Mouse (Mus musculus): ENCODE measurements around the gene Pnrc2. TPM values are rescaled to one million over a fixed set of nuclear protein-coding genes. Genes with fewer than 3 reads are reported as not detected.

The Pnrc2 gene
- total and polyA plus RNA-seq, 3 experiments: 48.0 to 76.3 (median 49.8) TPM

- no peaks in the 10 kb centered on the region for H3K27me3 ChIP-seq (ENCODE audit: control insufficient read depth in 1 of 2, insufficient read depth in 2 of 2, low read length in 2 of 2)
- peaks cover 5 to 18% of the 10 kb centered on the region in 2 experiments for H3K4me1 ChIP-seq (ENCODE audit: control insufficient read depth in 1 of 2, insufficient read depth in 2 of 2, low read length in 2 of 2)
- H3K79me2 ChIP-seq (ENCODE audit: control insufficient read depth, insufficient read depth, low read length, poor library complexity): peaks cover 55% of the 10 kb centered on the region
- peaks cover 28 to 40% of the 10 kb centered on the region in 2 experiments for H3K36me3 ChIP-seq (ENCODE audit: control insufficient read depth in 1 of 2, insufficient read depth in 2 of 2, low read length in 2 of 2)
- no peak for TF ChIP-seq KAT2A (conservative IDR thresholded peaks at IDR 0.05; ENCODE audit: low read depth, low read length)
- TF ChIP-seq SIN3A (IDR thresholded peaks at IDR 0.05; ENCODE audit: low read length): peak; percentile 40; the same call in 1 of the 2 replicates
- peak; percentile 89 for TF ChIP-seq ZNF384 (IDR thresholded peaks at IDR 0.05; ENCODE audit: low read depth, low read length)
- 0 out of 2 replicates have a peak, but pooled peaks have one; percentile 77 for TF ChIP-seq CHD1 (IDR thresholded peaks at IDR 0.05; ENCODE audit: low read depth, low read length)
- TF ChIP-seq TBP (IDR thresholded peaks at IDR 0.05; ENCODE audit: low read depth, low read length): no peak
- TF ChIP-seq MXI1 (IDR thresholded peaks at IDR 0.05; ENCODE audit: low read depth, low read length): peak; percentile 31; the same call in 1 of the 2 replicates
- TF ChIP-seq UBTF (IDR thresholded peaks at IDR 0.05; ENCODE audit: borderline replicate concordance, insufficient read depth, low read depth, low read length): no peak
- peak overlapping the region; percentile 94 to 99 for H3K4me3 ChIP-seq (ENCODE audit: control insufficient read depth in 1 of 2, insufficient read depth in 1 of 2, low read depth in 2 of 2, low read length in 2 of 2)
- no peak overlapping the region for H3K27ac ChIP-seq (ENCODE audit: control insufficient read depth, low read depth, low read length)
- peak; percentile 32 for DNase-seq (ENCODE audit: low read depth, low spot score)
- H3K9me3 ChIP-seq (replicated peaks; ENCODE audit: insufficient read depth, low read length): no peaks in the 10 kb centered on the region
- H3K9ac ChIP-seq (ENCODE audit: control insufficient read depth, low read depth, low read length, poor library complexity, severe bottlenecking): peak overlapping the region; percentile 99
Measured at GRCm38 (mm10) chr4:135857597-135858186, 16.0 kb downstream of the Pnrc2 start.

DNA sequence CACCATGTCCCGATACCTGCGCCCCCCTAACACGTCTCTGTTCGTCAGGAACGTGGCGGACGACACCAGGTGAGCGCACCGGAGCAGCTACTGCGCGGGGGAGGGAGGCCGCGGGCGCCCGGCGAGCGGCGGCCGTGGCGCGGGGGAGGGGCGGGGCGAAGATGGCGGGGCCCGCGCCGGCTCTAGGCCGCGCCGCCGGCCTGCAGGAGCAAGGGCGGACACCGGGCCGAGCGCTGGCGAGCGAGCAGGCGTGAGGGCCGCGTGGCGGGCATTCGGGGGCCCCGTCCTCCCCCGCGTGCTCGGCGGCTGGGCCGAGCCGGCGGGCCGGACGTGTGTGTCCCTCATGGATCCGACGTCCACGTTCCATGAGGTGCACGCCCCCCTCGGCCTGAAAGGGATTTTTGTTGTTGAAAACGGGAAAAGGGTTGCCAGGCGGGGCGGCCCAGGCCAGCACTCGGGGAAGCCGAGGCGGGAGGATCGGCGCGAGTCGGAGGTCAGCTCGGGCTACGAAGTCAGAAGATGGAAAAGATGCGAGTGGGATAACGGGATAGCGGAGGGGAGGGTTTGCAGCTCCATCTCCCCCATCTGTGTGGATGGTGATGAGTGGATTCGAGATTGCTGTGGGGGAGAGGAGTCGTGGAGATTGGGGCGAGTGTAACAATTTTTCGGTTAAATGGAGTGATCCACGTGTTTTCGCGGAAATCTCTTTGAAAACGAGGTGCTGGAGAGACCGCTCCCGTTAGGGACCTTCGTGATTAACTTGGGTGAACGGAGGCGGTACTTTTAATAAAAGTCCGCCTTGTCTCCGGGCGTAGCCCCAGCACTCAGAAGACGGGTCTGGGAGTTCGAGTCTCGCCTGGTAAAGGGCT lies 17.2 kb downstream of the Pnrc2 start:
- peaks cover 12 to 28% of the 10 kb centered on the region in 2 experiments for H3K4me1 ChIP-seq (ENCODE audit: control insufficient read depth in 1 of 2, insufficient read depth in 2 of 2, low read length in 2 of 2)
- H3K36me3 ChIP-seq (ENCODE audit: control insufficient read depth in 1 of 2, insufficient read depth in 2 of 2, low read length in 2 of 2): peaks cover 19 to 46% of the 10 kb centered on the region in 2 experiments
- H3K4me3 ChIP-seq (ENCODE audit: control insufficient read depth in 1 of 2, insufficient read depth in 1 of 2, low read depth in 2 of 2, low read length in 2 of 2): peak overlapping the region; percentile 94 to 99
- no peaks in the 10 kb centered on the region for H3K27me3 ChIP-seq (ENCODE audit: control insufficient read depth in 1 of 2, insufficient read depth in 2 of 2, low read length in 2 of 2)
- peak overlapping the region; percentile 85 for H3K27ac ChIP-seq (ENCODE audit: control insufficient read depth, low read depth, low read length)
- peaks cover 47% of the 10 kb centered on the region for H3K79me2 ChIP-seq (ENCODE audit: control insufficient read depth, insufficient read depth, low read length, poor library complexity)
- peak; percentile 72 for DNase-seq (ENCODE audit: low read depth, low spot score)
- H3K9ac ChIP-seq (ENCODE audit: control insufficient read depth, low read depth, low read length, poor library complexity, severe bottlenecking): peak overlapping the region; percentile 99
- H3K9me3 ChIP-seq (replicated peaks; ENCODE audit: insufficient read depth, low read length): no peaks in the 10 kb centered on the region
- TF ChIP-seq ELF1 (IDR thresholded peaks at IDR 0.05; ENCODE audit: low read depth, low read length) (no peak), MXI1 (IDR thresholded peaks at IDR 0.05; ENCODE audit: low read depth, low read length) (peak; percentile 95), MYC (IDR thresholded peaks at IDR 0.05; ENCODE audit: low read depth, low read length) (peak; percentile 80), GATA1 (IDR thresholded peaks at IDR 0.05; ENCODE audit: low read depth, low read length) (no peak), GABPA (IDR thresholded peaks at IDR 0.05; ENCODE audit: low read depth, low read length) (no peak), MYB (IDR thresholded peaks at IDR 0.05; ENCODE audit: low read depth, low read length) (no peak), CHD2 (IDR thresholded peaks at IDR 0.05; ENCODE audit: low read length) (no peak), UBTF (IDR thresholded peaks at IDR 0.05; ENCODE audit: borderline replicate concordance, insufficient read depth, low read depth, low read length) (no peak), NRF1 (IDR thresholded peaks at IDR 0.05; ENCODE audit: insufficient read depth, low read depth, low read length, poor library complexity, severe bottlenecking) (no peak), BHLHE40 (IDR thresholded peaks at IDR 0.05; ENCODE audit: borderline replicate concordance, low read depth, low read length) (no peak), RCOR1 (IDR thresholded peaks at IDR 0.05; ENCODE audit: low read depth, low read length) (0 out of 2 replicates have a peak, but pooled peaks have one; percentile 12), USF1 (IDR thresholded peaks at IDR 0.05; ENCODE audit: low read depth, low read length) (no peak), POLR2AphosphoS5 (IDR thresholded peaks at IDR 0.05; ENCODE audit: borderline replicate concordance, low read depth, low read length) (no peak), E2F4 (IDR thresholded peaks at IDR 0.05; ENCODE audit: borderline replicate concordance, low read depth, low read length) (0 out of 2 replicates have a peak, but pooled peaks have one; percentile 54), KAT2A (conservative IDR thresholded peaks at IDR 0.05; ENCODE audit: low read depth, low read length) (no peak), NELFE (IDR thresholded peaks at IDR 0.05; ENCODE audit: low read depth, low read length) (0 out of 2 replicates have a peak, but pooled peaks have one; percentile 38), JUND (IDR thresholded peaks at IDR 0.05; ENCODE audit: low read depth, low read length) (no peak), HCFC1 (IDR thresholded peaks at IDR 0.05; ENCODE audit: low read depth, low read length) (no peak; the same call in 1 of the 2 replicates), MAZ (IDR thresholded peaks at IDR 0.05; ENCODE audit: low read depth, low read length) (0 out of 2 replicates have a peak, but pooled peaks have one; percentile 59), ZNF384 (IDR thresholded peaks at IDR 0.05; ENCODE audit: low read depth, low read length) (no peak), POLR2A (IDR thresholded peaks at IDR 0.05; ENCODE audit: control insufficient read depth in 1 of 2, insufficient read depth in 1 of 2, low read depth in 1 of 2, low read length in 2 of 2, poor library complexity in 1 of 2) (no peak; a peak in 1 of 4 replicates), TCF12 (IDR thresholded peaks at IDR 0.05; ENCODE audit: low read depth, low read length) (0 out of 2 replicates have a peak, but pooled peaks have one; percentile 11), MEF2A (IDR thresholded peaks at IDR 0.05; ENCODE audit: extremely low read depth, insufficient replicate concordance, low read depth, low read length, poor library complexity, severe bottlenecking) (no peak), TBP (IDR thresholded peaks at IDR 0.05; ENCODE audit: low read depth, low read length) (0 out of 2 replicates have a peak, but pooled peaks have one; percentile 19)

Data from MEL (cell line).